Comparison of ENCODE assay signal across 22 mouse cellular contexts in the genomic region with DNA sequence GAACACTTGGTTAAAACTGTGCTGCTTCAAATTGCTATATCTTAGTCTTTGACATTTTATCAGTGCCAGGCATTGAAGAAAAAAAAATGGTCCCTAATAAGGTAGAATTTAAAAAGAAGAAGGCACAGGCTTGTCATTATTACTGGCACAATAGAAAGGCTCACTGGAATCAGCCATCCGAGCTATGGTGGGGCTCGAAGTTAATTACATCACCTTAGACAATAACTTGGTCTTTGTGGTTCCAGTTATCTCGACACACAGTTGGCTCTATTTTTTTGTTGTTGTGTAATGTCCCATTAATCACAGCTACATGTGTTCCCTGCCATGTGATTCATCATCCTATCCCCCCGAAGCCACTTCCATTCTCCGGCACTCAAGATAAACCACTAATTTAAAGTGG.
A peak's percentile ranks its signal among the peaks of the same experiment; 100 is the strongest.
DNase-seq lines count a peak whose midpoint lies in the region; ATAC-seq lines count a peak whose summit lies in the region.
"Had no signal": no experiment of that assay in that cellular context is flagged by ENCODE, and none has a peak within 500 bp of the region (broad histone marks: within the 10 kb centered on the region; RNA-seq: fewer than 3 reads in every experiment).

No protein-coding gene starts in this region.

- DNase-seq in hindbrain, embryonic 11.5 days (ENCODE audit: low spot score): no peak
- peak; percentile 32 for DNase-seq in 416B (ENCODE audit: low read depth)
- peak; percentile 61 for DNase-seq in Muller cell, postnatal 12 days (ENCODE audit: inconsistent ontology term)
- peak; percentile 23 for DNase-seq in retina, postnatal 1 day
- DNase-seq in cerebellum, postnatal 14 days: no peak
- DNase-seq: adrenal gland, postnatal 14 days; cerebellum, adult 11-12 months; cerebellum, adult 8-10 months; cerebellum, postnatal 10 days; gastrocnemius, postnatal 25 days; heart, adult 2 months; heart, postnatal 14 days; kidney, adult 2 months had no signal

- no peak overlapping the region for H3K9ac ChIP-seq in hindbrain, embryonic 12.5 days
- no peak overlapping the region for H3K9ac ChIP-seq in hindbrain, embryonic 11.5 days (ENCODE audit: low read depth, low read length)
- H3K9ac ChIP-seq: embryonic facial prominence, embryonic 12.5 days; forebrain, embryonic 12.5 days; forebrain, embryonic 15.5 days; heart, embryonic 13.5 days had no signal

- 62% methylated on average over 5 of the region's 5 CpGs for WGBS in hindbrain, embryonic 12.5 days
- WGBS in hindbrain, embryonic 11.5 days: 64% methylated on average over 5 of the region's 5 CpGs

- no peak overlapping the region for H3K27ac ChIP-seq in hindbrain, embryonic 12.5 days
- no peak overlapping the region for H3K27ac ChIP-seq in hindbrain, embryonic 11.5 days (ENCODE audit: low read depth, low read length)
- H3K27ac ChIP-seq: embryonic facial prominence, embryonic 12.5 days; forebrain, embryonic 12.5 days; forebrain, embryonic 15.5 days; heart, adult 2 months; heart, embryonic 10.5 days; heart, embryonic 13.5 days had no signal

- no peak overlapping the region for H3K4me3 ChIP-seq in hindbrain, embryonic 12.5 days
- H3K4me3 ChIP-seq in hindbrain, embryonic 11.5 days (ENCODE audit: low read depth, low read length): no peak overlapping the region
- H3K4me3 ChIP-seq: embryonic facial prominence, embryonic 12.5 days; erythroblast, embryonic 14.5 days; forebrain, embryonic 12.5 days; forebrain, embryonic 15.5 days; heart, adult 2 months; heart, embryonic 10.5 days; heart, embryonic 13.5 days had no signal

- H3K9me3 ChIP-seq in hindbrain, embryonic 12.5 days (replicated peaks): no peaks in the 10 kb centered on the region
- H3K9me3 ChIP-seq in hindbrain, embryonic 11.5 days (ENCODE audit: control insufficient read depth, low read length): no peaks in the 10 kb centered on the region
- H3K9me3 ChIP-seq: embryonic facial prominence, embryonic 12.5 days; forebrain, embryonic 12.5 days; forebrain, embryonic 15.5 days; heart, embryonic 10.5 days; heart, embryonic 13.5 days had no signal

- H3K4me1 ChIP-seq in hindbrain, embryonic 12.5 days: no peaks in the 10 kb centered on the region
- no peaks in the 10 kb centered on the region for H3K4me1 ChIP-seq in hindbrain, embryonic 11.5 days (replicated peaks; ENCODE audit: control insufficient read depth, insufficient read depth, low read length)
- H3K4me1 ChIP-seq: embryonic facial prominence, embryonic 12.5 days; forebrain, embryonic 12.5 days; forebrain, embryonic 15.5 days; heart, embryonic 10.5 days; heart, embryonic 13.5 days had no signal

- peak; percentile 52; the same call in 1 of the 2 replicates for ATAC-seq in hindbrain, embryonic 12.5 days (ENCODE audit: low FRiP score)
- ATAC-seq in hindbrain, embryonic 11.5 days (ENCODE audit: low FRiP score): no peak
- ATAC-seq: forebrain, embryonic 15.5 days; intestine, postnatal 0 days; Patski had no signal

- no peaks in the 10 kb centered on the region for H3K27me3 ChIP-seq in hindbrain, embryonic 12.5 days
- no peaks in the 10 kb centered on the region for H3K27me3 ChIP-seq in hindbrain, embryonic 11.5 days (ENCODE audit: control insufficient read depth, insufficient read depth, low read length)
- H3K27me3 ChIP-seq: embryonic facial prominence, embryonic 12.5 days; forebrain, embryonic 12.5 days; forebrain, embryonic 15.5 days; heart, embryonic 13.5 days; Patski had no signal

- no peaks in the 10 kb centered on the region for H3K36me3 ChIP-seq in hindbrain, embryonic 12.5 days
- no peaks in the 10 kb centered on the region for H3K36me3 ChIP-seq in hindbrain, embryonic 11.5 days (ENCODE audit: control insufficient read depth, insufficient read depth, low read length)
- H3K36me3 ChIP-seq: embryonic facial prominence, embryonic 12.5 days; forebrain, embryonic 12.5 days; forebrain, embryonic 15.5 days; heart, embryonic 10.5 days; heart, embryonic 13.5 days had no signal

- H3K4me2 ChIP-seq in hindbrain, embryonic 12.5 days (replicated peaks): no peak overlapping the region
- H3K4me2 ChIP-seq in hindbrain, embryonic 11.5 days (replicated peaks; ENCODE audit: low read depth, low read length): no peak overlapping the region
- H3K4me2 ChIP-seq: embryonic facial prominence, embryonic 12.5 days; forebrain, embryonic 12.5 days; forebrain, embryonic 15.5 days; heart, embryonic 13.5 days had no signal

Comparison
In these comparisons a context has a peak if more than half of its experiments do, and no peak if none do; other contexts are left out.
1. DNase-seq: peak in 416B (single experiment), Muller cell, postnatal 12 days (single experiment) and retina, postnatal 1 day (single experiment); none in hindbrain, embryonic 11.5 days (single experiment) and cerebellum, postnatal 14 days (0 of 2).